Mouse (Mus musculus) lung, embryonic 14.5 days (tissue): ENCODE results near the gene Sema7a. TPM values are rescaled to one million over a fixed set of nuclear protein-coding genes. Genes with fewer than 3 reads are reported as not detected.

Experiments
- ATAC-seq: fragments of 200-750 bp; cut with Nextera tagmentation; 2 replicates; pipeline ENCODE4 v1.8.0; 2017; ENCODE audit warnings: mild to moderate bottlenecking, moderate TSS enrichment, moderate library complexity; ENCODE audit not compliant: insufficient read depth
- DNase-seq: peaks from one replicate; pipeline ENCODE4 v3.0.0-alpha.2; 2015
- H3K27ac ChIP-seq: fragments of 300-500 bp; sonication (generic); 2 replicates; pipeline ENCODE4 v1.5.1; 2014; ENCODE audit warnings: low read depth, mild to moderate bottlenecking, moderate library complexity
- H3K27me3 ChIP-seq: fragments of 300-500 bp; sonication (generic); 2 replicates; pipeline ENCODE4 v1.6.1; 2014; ENCODE audit warnings: low read length, control low read depth; ENCODE audit not compliant: insufficient read depth
- H3K36me3 ChIP-seq: fragments of 300-500 bp; sonication (generic); 2 replicates; pipeline ENCODE4 v1.6.1; 2014; ENCODE audit warnings: control low read depth; ENCODE audit not compliant: insufficient read depth
- H3K4me1 ChIP-seq: fragments of 300-500 bp; sonication (generic); 2 replicates; pipeline ENCODE4 v1.6.1; 2014; ENCODE audit warnings: antibody characterized with exemption, control low read depth; ENCODE audit not compliant: insufficient read depth
- H3K4me2 ChIP-seq: fragments of 300-500 bp; sonication (generic); 2 replicates; pipeline ENCODE4 v1.6.1; 2014; ENCODE audit warnings: mild to moderate bottlenecking
- H3K4me3 ChIP-seq: fragments of 300-500 bp; sonication (generic); 2 replicates; pipeline ENCODE4 v1.5.1; 2014; ENCODE audit warnings: low read depth, low read length
- H3K9ac ChIP-seq: fragments of 300-500 bp; sonication (generic); 2 replicates; pipeline ENCODE4 v1.6.1; 2014
- H3K9me3 ChIP-seq: fragments of 300-500 bp; sonication (generic); 2 replicates; pipeline ENCODE4 v1.6.1; 2016; ENCODE audit warnings: low read depth, low read length, control low read depth
- CTCF ChIP-seq: IDR thresholded peaks from 2 replicates; pipeline ENCODE4 v1.5.1; 2016; ENCODE audit warnings: antibody characterized with exemption, low read depth
- WGBS: fragments of 180-500 bp; shearing (Covaris S2); extraction: QIAGEN DNeasy Blood & Tissue Kit; methylation state at CpG from one replicate; pipeline ENCODE4 v1.1.7; 2014; 5-methylcytosine and 5-hydroxymethylcytosine counted together
- polyA plus RNA-seq: library from polyadenylated mRNA; unstranded; fragments of >200 nt; fragmentation: Nextera tagmentation; extraction: Ambion mirVana; gene quantifications from 2 replicates; pipeline ENCODE4 v1.2.1, GENCODE M21; 2014

Gene Sema7a
- polyA plus RNA-seq, 1 experiment from 2014 or later = 1.0 TPM

DNA sequence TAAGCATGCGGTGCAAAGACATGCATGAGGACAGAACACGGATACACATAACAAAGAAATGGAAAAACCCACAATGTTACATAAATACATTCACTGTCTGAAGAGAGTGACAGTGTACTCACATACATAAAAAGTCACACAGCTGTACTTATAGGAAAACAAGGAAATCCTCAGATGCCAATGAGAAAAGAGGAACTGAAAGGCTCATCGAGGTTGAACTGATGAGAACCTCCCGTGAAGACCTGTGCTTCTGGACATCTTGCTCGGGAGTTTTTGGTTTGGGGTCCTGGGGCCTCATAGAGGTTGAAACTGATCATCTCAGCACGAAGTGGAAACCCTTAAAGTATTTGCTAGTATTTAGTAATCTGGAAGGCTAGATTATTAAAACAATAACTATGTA is 32.7 kb upstream of the Sema7a start:
- 74% methylated on average over 6 of the region's 6 CpGs for WGBS
- H3K4me1 ChIP-seq = peaks cover 4% of the 10 kb centered on the region; the same call in 1 of the 2 replicates
- no peak overlapping the region for H3K27ac ChIP-seq
- DNase-seq (no peak), ATAC-seq (no peak)
- no peaks in the 10 kb centered on the region for H3K27me3 ChIP-seq
- no peak overlapping the region for H3K9ac ChIP-seq
- no peaks in the 10 kb centered on the region for H3K36me3 ChIP-seq
- H3K9me3 ChIP-seq = no peaks in the 10 kb centered on the region
- TF ChIP-seq CTCF = no peak
- no peak overlapping the region for H3K4me3 ChIP-seq
- no peak overlapping the region for H3K4me2 ChIP-seq

DNA sequence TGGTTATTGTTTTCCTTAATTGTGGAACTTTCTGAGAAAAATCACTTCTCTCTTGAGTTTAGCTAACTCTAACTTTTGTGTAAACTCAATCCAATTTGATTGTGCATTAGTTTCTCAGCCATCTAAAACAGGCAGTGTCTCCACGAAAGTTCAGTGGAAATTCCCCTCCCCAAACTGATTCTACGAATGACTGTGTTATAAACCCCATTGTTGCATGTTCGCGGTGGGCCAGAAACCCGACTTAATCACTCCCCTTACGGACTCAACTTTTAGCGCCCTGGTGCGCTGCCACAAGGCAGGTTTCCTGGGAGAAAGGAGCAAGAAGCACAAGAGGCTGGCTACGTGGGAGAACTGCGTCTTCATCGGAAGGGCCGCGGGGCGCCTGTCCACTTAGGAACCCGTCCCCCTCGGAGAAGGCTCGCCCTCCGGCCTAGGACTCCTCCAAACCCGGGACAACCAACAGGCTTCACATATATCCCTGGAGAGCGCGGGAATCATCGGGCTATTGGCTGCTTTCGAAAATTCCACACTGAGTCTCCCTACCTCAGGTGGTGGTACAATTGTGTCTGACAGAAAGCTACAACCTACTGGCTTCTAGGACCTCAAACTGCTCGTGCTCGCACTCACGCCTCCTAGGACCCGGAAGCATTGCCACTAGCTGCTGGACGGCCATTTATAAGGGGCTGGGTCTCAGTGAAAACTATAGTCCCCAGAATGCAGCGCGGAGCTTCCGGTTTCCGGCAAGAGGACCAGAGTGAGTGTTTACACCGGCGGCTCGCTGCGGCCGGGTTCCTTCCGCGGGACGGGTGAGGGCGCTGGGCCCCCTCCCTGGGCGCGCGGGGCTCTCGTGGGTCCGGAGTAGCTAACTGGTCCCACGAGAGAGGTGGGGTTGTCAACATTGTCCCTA is 29.4 kb upstream of the Sema7a start, which contains the start of gene Ubl7:
Gene Ubl7 (plus strand): TSS at position 726 of the 907 bp plus-strand sequence.
- peak within 1 kb of the TSS; percentile 70 for H3K4me2 ChIP-seq
- no peak for TF ChIP-seq CTCF
- no peaks in the 10 kb centered on the region for H3K27me3 ChIP-seq
- peak; percentile 96 for ATAC-seq
- peak within 1 kb of the TSS; percentile 69 for H3K9ac ChIP-seq
- WGBS = 1% methylated on average over 47 of the region's 47 CpGs
- H3K9me3 ChIP-seq = no peaks in the 10 kb centered on the region
- H3K4me3 ChIP-seq = peak within 1 kb of the TSS; percentile 62
- H3K4me1 ChIP-seq = peaks cover 4% of the 10 kb centered on the region; the same call in 1 of the 2 replicates
- H3K36me3 ChIP-seq = peaks cover 5% of the 10 kb centered on the region
- DNase-seq = peak; percentile 96
- peak within 1 kb of the TSS; percentile 82 for H3K27ac ChIP-seq

DNA sequence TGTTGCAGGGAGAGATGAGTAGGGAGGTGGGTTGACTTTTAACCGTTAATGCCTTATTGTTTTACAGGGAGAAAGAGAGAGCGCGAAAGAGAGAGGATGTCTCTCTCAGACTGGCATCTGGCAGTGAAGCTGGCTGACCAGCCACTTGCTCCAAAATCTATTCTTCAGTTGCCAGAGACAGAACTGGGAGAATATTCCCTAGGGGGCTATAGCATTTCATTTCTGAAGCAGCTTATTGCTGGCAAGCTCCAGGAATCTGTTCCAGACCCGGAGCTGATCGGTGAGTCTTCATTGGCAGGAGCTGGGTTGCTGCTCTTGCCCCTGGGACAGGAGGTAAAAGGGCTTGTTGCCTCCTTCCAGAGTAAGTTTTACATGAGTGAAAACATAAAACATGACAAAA is 27.3 kb upstream of the Sema7a start:
- Histone ChIP-seq H3K4me2 (no peak overlapping the region), H3K27me3 (no peaks in the 10 kb centered on the region), H3K9me3 (no peaks in the 10 kb centered on the region), H3K9ac (no peak overlapping the region), H3K36me3 (peaks cover 13% of the 10 kb centered on the region), H3K4me1 (peaks cover 4% of the 10 kb centered on the region; the same call in 1 of the 2 replicates), H3K4me3 (no peak overlapping the region), H3K27ac (no peak overlapping the region)
- ATAC-seq (no peak), DNase-seq (no peak)
- no peak for TF ChIP-seq CTCF
- 94% methylated on average over 5 of the region's 5 CpGs for WGBS

DNA sequence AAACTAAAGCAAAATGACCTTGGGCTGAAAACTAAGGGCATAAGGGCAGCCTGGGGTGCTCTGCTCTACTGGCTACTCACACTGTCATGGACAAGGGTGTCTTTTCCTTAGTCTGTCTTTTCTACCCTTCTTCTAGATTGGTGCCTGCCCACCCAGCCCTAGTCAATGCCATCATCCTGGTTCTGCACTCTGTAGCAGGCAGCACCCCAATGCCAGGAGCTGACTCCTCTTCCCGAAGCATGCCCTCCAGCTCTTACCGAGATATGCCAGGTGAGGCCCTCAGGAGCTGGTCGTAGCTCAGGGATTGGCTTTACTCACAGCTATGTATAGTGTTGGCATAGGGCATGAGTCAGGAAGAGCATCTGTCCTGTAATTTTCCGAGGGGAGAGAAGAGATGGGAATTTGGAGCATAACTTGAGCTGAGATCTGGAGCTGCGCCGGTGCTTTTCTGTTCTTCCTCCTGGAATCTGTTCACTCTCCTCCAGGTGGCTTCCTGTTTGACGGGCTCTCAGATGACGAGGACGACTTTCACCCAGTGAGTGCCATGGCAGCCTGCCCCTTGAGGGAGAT is 18.3 kb upstream of the Sema7a start:
- Histone ChIP-seq H3K27ac (no peak overlapping the region), H3K36me3 (peaks cover 74% of the 10 kb centered on the region), H3K4me3 (no peak overlapping the region), H3K9me3 (no peaks in the 10 kb centered on the region), H3K4me2 (no peak overlapping the region), H3K27me3 (no peaks in the 10 kb centered on the region), H3K9ac (no peak overlapping the region), H3K4me1 (no peaks in the 10 kb centered on the region)
- DNase-seq (no peak), ATAC-seq (no peak)
- WGBS = 93% methylated on average over 9 of the region's 9 CpGs
- TF ChIP-seq CTCF = no peak

DNA sequence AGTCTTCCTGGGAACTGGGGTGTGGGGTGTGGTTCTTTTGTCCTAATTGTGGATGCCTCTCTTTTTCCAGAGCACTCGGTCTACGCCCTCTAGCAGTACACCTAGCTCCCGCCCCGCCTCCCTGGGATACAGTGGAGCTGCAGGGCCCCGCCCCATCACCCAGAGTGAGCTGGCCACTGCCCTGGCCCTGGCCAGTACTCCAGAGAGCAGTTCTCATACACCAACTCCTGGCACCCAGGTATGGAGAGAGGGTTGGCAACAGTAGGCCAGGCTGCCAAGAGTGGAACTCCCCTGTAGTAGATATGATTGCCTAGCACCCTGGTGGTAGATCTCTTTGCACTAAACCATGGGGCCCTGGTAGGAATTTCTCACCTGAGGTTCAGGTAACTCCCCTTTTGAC is 17.5 kb upstream of the Sema7a start:
- DNase-seq (no peak), ATAC-seq (no peak)
- Histone ChIP-seq H3K27me3 (no peaks in the 10 kb centered on the region), H3K9me3 (no peaks in the 10 kb centered on the region), H3K27ac (no peak overlapping the region), H3K4me2 (no peak overlapping the region), H3K9ac (no peak overlapping the region), H3K4me3 (no peak overlapping the region), H3K4me1 (no peaks in the 10 kb centered on the region), H3K36me3 (peaks cover 73% of the 10 kb centered on the region)
- WGBS = 93% methylated on average over 5 of the region's 5 CpGs
- no peak for TF ChIP-seq CTCF

- H3K36me3 ChIP-seq = peaks cover 78% of the 10 kb centered on the region
- 85% methylated on average over 3 of the region's 3 CpGs for WGBS
- H3K4me1 ChIP-seq = no peaks in the 10 kb centered on the region
- TF ChIP-seq CTCF = no peak
- no peak overlapping the region for H3K4me3 ChIP-seq
- ATAC-seq (no peak), DNase-seq (no peak)
- H3K9ac ChIP-seq = no peak overlapping the region
- no peak overlapping the region for H3K27ac ChIP-seq
- no peak overlapping the region for H3K4me2 ChIP-seq
- H3K9me3 ChIP-seq = no peaks in the 10 kb centered on the region
- H3K27me3 ChIP-seq = no peaks in the 10 kb centered on the region
These were observed 16.9 kb upstream of the Sema7a start for GRCm38 (mm10) chr9:57923046-57923445.

DNA sequence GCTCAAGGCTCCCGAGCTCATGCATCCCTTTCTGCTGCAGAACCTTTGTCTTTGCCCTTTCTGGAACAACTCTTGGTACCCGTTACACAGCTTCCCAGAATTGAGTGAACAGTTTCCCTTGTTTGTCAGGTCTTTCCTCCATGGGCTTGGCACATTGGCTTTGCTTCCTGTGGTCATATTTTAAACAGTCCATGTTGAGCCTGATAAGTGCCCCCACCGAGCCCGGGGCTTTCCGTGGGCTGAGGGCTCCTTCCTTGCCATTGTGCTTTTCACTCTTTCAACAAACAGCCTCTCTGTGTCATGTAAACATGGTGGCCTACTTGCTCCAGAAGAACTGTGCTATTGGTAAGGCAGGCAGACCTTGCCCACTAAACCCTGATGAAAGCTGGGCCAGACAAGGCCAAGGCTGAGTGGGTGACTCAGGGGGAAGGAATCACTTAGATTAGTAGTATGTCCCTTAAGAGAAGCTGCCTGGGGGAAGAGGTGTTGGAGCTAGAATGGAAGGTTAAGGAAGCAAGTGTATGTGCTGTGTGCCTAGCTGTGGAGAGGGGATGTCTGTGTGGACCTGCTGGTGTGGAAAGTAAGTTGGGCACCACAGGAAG is 8.6 kb upstream of the Sema7a start:
- WGBS = 66% methylated on average over 5 of the region's 5 CpGs
- ATAC-seq (0 out of 2 replicates have a peak, but pooled peaks have one; percentile 38), DNase-seq (peak; percentile 46)
- Histone ChIP-seq H3K27me3 (no peaks in the 10 kb centered on the region), H3K4me1 (no peaks in the 10 kb centered on the region), H3K9me3 (no peaks in the 10 kb centered on the region), H3K36me3 (peaks cover 27% of the 10 kb centered on the region), H3K27ac (peak overlapping the region; percentile 67; the same call in 1 of the 2 replicates), H3K4me2 (no peak overlapping the region), H3K9ac (no peak overlapping the region), H3K4me3 (no peak overlapping the region)
- TF ChIP-seq CTCF = no peak
